Mouse (Mus musculus) left cerebral cortex, adult 9 months (tissue): ENCODE measurements around the gene Ndufc1.
"Not testable (repeated sequence)": the region's sequence is repeated elsewhere in the genome, so short reads cannot be mapped to it uniquely, and the experiment has no call there.

Experiments used
- DNase-seq, 2 experiments: peaks; one replicate each; pipeline ENCODE4 v3.0.0; 2022; ENCODE audit warnings: low spot score in 2 of 2

Gene Ndufc1

DNA sequence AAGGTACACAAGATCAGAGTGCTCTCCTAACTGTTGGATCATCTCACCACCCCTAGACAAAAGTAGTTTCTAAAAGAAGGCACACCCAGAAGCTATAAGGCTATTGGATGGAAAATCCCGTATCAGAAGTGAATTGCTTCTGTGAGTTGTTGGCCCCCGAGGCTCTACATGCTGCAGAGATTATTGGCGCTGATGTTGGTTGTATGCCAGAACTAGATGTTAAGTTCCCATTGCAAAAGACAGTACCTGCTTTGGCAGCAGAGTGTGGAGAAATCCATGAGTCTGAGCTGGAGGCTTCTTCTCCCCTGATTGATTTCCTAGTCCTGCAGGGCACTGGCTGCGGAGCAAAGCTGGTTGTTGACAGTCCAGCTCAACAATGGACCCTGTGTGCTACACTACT is 40.8 kb downstream of the Ndufc1 start:
- no peak for DNase-seq

DNA sequence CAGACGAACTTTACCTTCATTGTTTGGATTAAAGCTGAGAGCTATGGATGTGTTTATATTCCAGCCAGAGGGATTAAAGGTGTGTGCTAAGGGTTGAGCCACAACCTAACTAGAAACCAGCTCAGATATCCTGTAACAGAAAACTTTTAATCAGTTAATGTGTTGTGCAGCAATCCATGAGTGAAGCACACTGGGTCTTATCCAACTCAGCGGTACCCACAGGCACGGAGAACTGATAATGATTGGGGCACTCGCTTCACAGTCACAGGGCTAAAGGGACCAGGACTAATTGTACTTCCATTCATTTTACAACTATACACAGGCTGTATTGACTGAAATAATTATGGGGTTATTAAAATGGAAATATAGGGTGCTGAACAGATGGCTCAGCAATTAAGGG is 41.9 kb downstream of the Ndufc1 start:
- DNase-seq = no peak

DNA sequence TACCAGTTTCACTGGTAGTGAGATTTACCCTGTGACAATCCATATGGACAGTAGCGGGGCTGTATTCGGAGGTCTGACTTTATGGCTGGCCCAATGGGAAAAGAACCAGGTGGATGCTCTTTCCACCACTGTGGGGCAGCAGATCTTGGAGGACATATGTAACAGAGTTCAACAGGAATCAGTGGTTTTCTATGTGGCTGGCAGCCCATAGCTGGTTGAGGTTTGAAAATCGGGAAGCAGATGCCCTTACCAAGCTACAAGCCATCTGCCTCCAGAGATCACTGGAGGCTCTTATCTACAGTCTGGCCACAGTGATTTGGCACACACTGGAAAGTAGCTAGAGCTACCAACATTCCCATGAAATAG is 43.3 kb downstream of the Ndufc1 start:
- DNase-seq = no peak

DNA sequence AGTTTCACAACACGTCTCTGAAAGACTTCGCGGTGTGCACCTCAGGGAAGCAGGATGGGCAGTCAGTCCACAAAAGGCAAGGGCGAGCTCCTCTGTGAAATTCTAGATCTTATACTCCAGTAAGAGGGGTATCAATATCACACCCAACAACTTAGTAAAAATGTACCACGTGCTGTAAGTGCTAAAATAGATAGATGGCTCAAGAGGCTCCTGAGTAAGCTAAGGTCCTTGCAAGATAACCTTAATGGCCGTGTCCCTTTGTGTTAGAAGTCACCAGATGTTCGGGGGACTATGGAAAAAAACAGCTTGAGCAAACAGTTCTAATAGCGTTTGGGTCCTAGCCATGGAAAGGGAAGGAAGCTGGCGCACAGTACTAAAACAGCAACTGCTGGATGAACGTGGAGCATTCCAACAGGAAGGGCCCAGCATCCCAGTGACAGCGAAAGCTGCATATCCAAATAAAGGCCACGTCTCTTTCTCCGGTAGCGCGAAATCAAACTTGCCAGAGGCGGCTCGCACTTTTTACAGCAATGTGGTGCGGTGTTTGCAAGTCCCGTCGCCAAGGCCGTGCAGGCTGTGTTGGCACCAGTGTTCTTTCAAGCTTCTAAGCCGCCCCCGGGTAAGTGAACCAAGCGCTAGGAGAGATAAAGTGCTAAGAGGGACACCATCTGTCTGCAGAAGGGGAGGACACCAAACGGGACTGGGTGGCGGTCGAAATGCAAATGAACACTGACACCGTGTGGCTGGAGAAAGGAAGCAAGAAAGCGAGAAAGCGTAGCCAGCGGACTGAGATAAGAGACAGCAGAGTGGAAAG is 43.9 kb downstream of the Ndufc1 start:
- peak; percentile 69 to 90 for DNase-seq

DNA sequence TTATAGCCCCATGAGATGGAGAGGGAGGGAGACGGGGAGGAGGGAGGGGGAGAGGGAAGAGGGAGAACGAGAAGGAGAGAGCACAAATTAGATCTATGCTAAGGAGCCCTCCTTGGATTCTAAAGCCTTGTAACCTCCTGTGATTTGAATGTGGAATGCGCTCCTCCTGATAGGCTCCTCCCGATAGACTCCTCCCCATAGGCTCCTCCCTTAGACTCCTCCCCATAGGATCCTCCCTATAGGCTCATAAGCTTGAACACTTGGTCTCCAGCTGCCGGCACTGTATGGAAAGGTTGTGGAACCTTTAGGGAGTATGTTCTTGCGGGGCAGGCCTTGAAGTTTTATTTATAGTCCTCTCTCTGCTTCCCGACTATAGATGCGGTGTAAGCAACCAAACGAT is 47.7 kb downstream of the Ndufc1 start:
- DNase-seq = no peak

DNA sequence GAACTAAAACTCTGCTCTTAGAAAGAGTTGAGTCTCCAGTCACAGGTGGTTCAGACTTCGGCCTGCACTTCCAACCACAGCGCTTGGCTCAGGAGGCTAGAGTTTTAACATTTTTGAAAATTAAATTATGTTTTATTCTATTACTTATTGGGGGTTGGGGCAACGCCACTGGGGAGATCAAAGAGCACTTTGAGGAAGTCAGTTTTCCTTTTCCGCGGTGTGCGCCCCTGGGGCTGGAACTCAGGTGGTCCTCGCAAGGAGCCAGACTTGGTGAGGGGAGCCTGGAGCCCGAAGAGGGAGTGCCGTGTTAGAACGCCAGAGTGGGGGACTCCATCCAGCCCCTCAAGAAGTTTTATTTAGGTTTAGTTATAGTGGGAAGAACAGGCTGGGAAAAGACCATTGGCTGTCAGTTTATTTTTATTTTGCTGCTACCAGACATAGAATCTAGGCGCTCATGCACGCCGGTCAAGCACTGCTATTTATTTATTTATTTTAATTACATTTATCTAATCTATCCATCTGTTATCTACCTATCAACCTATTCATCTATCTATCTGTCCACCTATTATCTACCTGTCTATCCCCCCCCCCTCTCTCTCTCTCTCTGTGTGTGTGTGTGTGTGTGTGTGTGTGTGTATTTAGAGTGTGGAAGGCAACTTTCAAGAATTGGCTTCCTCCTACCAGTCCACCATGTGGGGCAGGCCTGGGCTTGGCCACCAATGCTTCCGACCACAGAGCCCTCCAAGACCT is 49.1 kb downstream of the Ndufc1 start:
- no peak for DNase-seq

DNA sequence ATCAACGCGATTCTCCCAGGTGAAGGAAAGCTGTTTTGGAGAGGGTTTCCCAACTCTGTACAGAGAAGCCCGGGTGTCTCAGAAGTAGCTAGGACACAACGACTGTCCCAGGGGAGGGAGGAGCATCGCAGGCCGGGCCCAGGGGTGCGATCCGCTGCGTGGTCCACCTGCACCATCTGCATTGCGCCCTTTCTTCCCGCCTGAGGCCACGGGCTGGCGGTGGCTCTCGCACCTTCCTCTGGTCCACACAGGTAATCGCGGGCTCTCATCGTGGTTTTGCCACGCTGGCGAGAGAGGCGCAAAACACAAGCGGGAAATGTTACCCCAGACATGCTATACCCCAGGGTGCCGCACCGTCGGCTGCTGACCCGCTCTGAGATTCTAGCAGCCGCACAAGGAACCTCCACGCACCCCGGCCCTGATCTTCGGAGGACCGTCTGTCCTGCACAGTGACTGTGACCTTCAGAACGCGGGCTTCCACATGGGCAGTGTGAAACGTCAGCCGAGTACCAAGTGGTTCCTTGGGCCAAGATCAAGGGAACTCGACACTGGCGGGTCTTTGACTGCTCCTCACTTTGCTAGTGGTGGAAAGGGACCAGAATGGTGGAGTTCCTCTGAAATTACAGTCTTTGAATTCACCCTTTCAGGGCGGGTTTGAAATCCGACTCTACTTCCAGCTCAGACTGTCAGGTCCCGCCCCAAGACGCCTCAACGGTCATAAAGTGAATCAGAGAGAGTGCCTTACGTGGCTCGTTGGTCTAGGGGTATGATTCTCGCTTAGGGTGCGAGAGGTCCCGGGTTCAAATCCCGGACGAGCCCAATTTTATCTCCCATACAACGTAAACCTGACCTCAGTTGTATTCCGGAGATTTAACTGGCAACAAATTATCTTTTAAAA is 49.9 kb downstream of the Ndufc1 start:
- peak in 1 of 2 experiments; percentile 66 for DNase-seq

DNA sequence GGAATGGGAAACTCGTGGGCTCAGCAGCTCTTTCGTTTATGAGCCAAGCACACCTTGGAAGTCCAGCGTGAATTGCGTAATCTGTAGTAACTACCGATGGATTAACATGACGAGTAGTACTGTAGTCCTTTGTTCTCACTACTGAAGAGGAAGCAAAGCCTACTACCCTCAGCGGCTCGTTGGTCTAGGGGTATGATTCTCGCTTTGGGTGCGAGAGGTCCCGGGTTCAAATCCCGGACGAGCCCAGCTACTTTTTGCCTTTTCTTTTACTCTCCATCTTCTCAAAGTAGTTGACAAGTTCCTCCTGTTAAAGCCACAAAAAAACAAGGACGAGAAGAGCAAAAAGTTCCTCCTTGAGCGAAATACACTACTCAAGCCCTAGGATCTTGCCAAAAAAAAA is 50.6 kb downstream of the Ndufc1 start:
- peak in 1 of 2 experiments; percentile 79 for DNase-seq

DNA sequence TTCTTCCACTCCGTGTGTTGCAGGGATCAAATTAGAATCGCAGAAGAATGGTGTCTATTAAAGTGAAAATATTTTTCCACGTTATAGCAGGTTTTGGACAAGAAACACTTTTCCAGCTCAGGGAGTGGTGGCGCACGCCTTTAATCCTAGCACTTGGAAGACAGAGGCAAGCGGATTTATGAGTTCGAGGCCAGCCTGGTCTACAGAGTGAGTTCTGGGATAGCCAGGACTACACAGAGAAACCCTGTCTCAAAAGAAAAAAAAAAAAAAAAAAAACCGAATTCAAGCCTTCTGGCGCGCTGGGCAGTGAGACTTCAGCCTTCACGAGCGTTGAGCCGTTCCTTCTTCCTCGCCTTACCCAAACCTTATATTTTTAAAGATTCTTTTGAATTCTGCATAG is 51.2 kb downstream of the Ndufc1 start:
- DNase-seq = no peak

DNA sequence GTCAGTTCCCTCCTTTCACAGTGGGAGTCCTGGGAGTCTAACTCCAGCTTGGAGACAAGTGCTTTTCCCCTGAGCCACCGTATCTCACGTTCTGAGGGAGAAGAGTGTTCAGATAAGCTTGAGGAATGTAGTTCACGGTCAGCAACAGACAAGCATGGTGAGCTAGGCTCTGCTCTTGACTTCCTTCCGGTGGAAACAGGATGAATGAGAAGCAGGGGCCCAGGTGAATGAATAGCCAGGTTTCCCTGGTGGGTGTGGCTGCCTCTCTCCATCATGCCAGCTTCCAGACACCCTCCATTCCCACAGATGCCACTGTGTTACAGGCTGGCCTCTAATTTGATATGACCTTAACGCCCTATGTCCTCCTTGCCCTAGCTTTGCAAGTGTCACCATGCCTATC is 51.7 kb downstream of the Ndufc1 start:
- DNase-seq = no peak

DNA sequence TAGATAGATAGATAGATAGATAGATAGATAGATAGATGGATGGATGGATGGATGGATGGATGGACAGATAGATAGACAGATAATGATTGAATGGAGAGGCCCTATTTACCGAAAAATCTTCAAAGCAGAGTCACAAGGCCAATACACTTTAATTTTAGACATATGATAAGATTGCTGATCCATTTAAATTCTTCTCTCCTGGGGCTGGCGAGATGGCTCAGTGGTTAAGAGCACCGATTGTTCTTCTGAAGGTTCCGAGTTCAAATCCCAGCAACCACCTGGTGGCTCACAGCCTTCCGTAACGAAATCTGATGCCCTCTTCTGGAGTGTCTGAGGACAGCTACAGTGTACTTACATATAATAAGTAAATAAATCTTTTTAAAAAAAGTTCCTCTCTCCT is 53.8 kb downstream of the Ndufc1 start:
- not testable (repeated sequence) for DNase-seq
